Mouse (Mus musculus) MEL (cell line): Measurements from ENCODE around the gene Pgpep1l.

Experiments
- CTCF ChIP-seq, 3 experiments: IDR thresholded peaks in 2 of 3; conservative IDR thresholded peaks in 1 of 3; 2 replicates each; pipeline ENCODE4 v1.5.1; 2011 to 2012; ENCODE audit warnings: low read length in 3 of 3, low read depth in 2 of 3, mild to moderate bottlenecking in 2 of 3, improper control_type of control experiment in 1 of 3, inconsistent platforms in 1 of 3, mixed read lengths in 1 of 3, moderate library complexity in 1 of 3; ENCODE audit not compliant: control insufficient read depth in 1 of 3, insufficient read depth in 1 of 3, poor library complexity in 1 of 3, severe bottlenecking in 1 of 3
- E2F4 ChIP-seq: IDR thresholded peaks from 2 replicates; pipeline ENCODE4 v1.6.1; 2011; ENCODE audit warnings: low read depth, low read length, improper control_type of control experiment, borderline replicate concordance
- ELF1 ChIP-seq: IDR thresholded peaks from 2 replicates; pipeline ENCODE4 v1.6.1; 2014; ENCODE audit warnings: low read depth, mild to moderate bottlenecking, inconsistent platforms, low read length, improper control_type of control experiment, moderate library complexity
- NRF1 ChIP-seq: IDR thresholded peaks from 2 replicates; pipeline ENCODE4 v1.6.1; 2014; ENCODE audit warnings: low read depth, mild to moderate bottlenecking, inconsistent platforms, low read length, improper control_type of control experiment, moderate library complexity; ENCODE audit not compliant: poor library complexity, insufficient read depth, severe bottlenecking
- RCOR1 ChIP-seq: IDR thresholded peaks from 2 replicates; pipeline ENCODE4 v1.6.1; 2012; ENCODE audit warnings: low read depth, mild to moderate bottlenecking, inconsistent platforms, low read length, improper control_type of control experiment

GRCm38 (mm10) chr7:68205776-68206427 is 58.1 kb downstream of the Pgpep1l start:
- TF ChIP-seq CTCF (IDR thresholded peaks at IDR 0.05 in 2 of 3, conservative IDR thresholded peaks at IDR 0.05 in 1 of 3; ENCODE audit: control insufficient read depth in 1 of 3, insufficient read depth in 1 of 3, low read depth in 2 of 3, low read length in 3 of 3, poor library complexity in 1 of 3, severe bottlenecking in 1 of 3) (no peak), RCOR1 (no peak), ELF1 (no peak), E2F4 (no peak), NRF1 (no peak)
